13 mouse cellular contexts compared by ENCODE assay signal in genomic region chr15:8005506-8005905, GRCm38 (mm10).
DNase-seq lines count a peak whose midpoint lies in the region; ATAC-seq and TF ChIP-seq lines count a peak whose summit lies in the region.
"Had no signal": no experiment of that assay in that cellular context is flagged by ENCODE, and none has a peak within 500 bp of the region (broad histone marks: within the 10 kb centered on the region; RNA-seq: fewer than 3 reads in every experiment).

No protein-coding gene starts in this region.

- no peak overlapping the region for H3K27ac ChIP-seq in midbrain, postnatal 0 days (ENCODE audit: low read depth, low read length)
- H3K27ac ChIP-seq in midbrain, embryonic 16.5 days (ENCODE audit: low read length) = no peak overlapping the region
- no peak overlapping the region for H3K27ac ChIP-seq in stomach, postnatal 0 days (replicated peaks)
- H3K27ac ChIP-seq in midbrain, embryonic 13.5 days = no peak overlapping the region
- H3K27ac ChIP-seq: forebrain, embryonic 10.5 days; hindbrain, embryonic 15.5 days; limb, embryonic 13.5 days had no signal

- H3K36me3 ChIP-seq in midbrain, postnatal 0 days (ENCODE audit: insufficient read depth, low read length) = no peaks in the 10 kb centered on the region
- no peaks in the 10 kb centered on the region for H3K36me3 ChIP-seq in midbrain, embryonic 16.5 days (ENCODE audit: control insufficient read depth, insufficient read depth, low read length)
- H3K36me3 ChIP-seq in stomach, postnatal 0 days (ENCODE audit: control insufficient read depth, insufficient read depth, low read length) = no peaks in the 10 kb centered on the region
- H3K36me3 ChIP-seq in midbrain, embryonic 13.5 days = no peaks in the 10 kb centered on the region
- H3K36me3 ChIP-seq: forebrain, embryonic 10.5 days; hindbrain, embryonic 15.5 days; limb, embryonic 13.5 days had no signal

- no peak for DNase-seq in frontal cortex, postnatal 10 days (ENCODE audit: low spot score in 2 of 2)
- peak; percentile 46 for DNase-seq in midbrain, postnatal 0 days (ENCODE audit: low spot score)
- peak; percentile 77 to 84 for DNase-seq in cerebellum, postnatal 14 days
- DNase-seq in stomach, postnatal 0 days (ENCODE audit: low spot score) = no peak
- DNase-seq in retina, embryonic 14.5 days (ENCODE audit: low spot score) = no peak
- DNase-seq: thymus, adult 2 months had no signal

- no peak overlapping the region for H3K4me3 ChIP-seq in midbrain, postnatal 0 days (ENCODE audit: low read depth, low read length)
- no peak overlapping the region for H3K4me3 ChIP-seq in midbrain, embryonic 16.5 days (ENCODE audit: low read depth, low read length)
- H3K4me3 ChIP-seq in stomach, postnatal 0 days (ENCODE audit: low read depth, low read length) = no peak overlapping the region
- no peak overlapping the region for H3K4me3 ChIP-seq in midbrain, embryonic 13.5 days (replicated peaks)
- H3K4me3 ChIP-seq: forebrain, embryonic 10.5 days; hindbrain, embryonic 15.5 days; limb, embryonic 13.5 days; megakaryocyte, embryonic 14.5 days had no signal

- 0 out of 2 replicates have a peak, but pooled peaks have one; percentile 25 for TF ChIP-seq CTCF in midbrain, postnatal 0 days (IDR thresholded peaks at IDR 0.05)
- TF ChIP-seq CTCF in stomach, postnatal 0 days (IDR thresholded peaks at IDR 0.05; ENCODE audit: low read depth) = peak; percentile 13; the same call in 1 of the 2 replicates

- H3K4me1 ChIP-seq in midbrain, postnatal 0 days (ENCODE audit: insufficient read depth, low read length) = no peaks in the 10 kb centered on the region
- H3K4me1 ChIP-seq in midbrain, embryonic 16.5 days (ENCODE audit: control insufficient read depth, insufficient read depth, low read length) = no peaks in the 10 kb centered on the region
- no peaks in the 10 kb centered on the region for H3K4me1 ChIP-seq in stomach, postnatal 0 days (replicated peaks; ENCODE audit: control insufficient read depth, insufficient read depth)
- 0 out of 2 replicates have a peak, but pooled peaks cover 3% of the 10 kb centered on the region for H3K4me1 ChIP-seq in midbrain, embryonic 13.5 days (replicated peaks)
- H3K4me1 ChIP-seq: forebrain, embryonic 10.5 days; hindbrain, embryonic 15.5 days; megakaryocyte, embryonic 14.5 days had no signal

- ATAC-seq in frontal cortex, adult (ENCODE audit: low TSS enrichment) = peak; percentile 53
- no peak for ATAC-seq in midbrain, postnatal 0 days (ENCODE audit: low FRiP score)
- ATAC-seq in midbrain, embryonic 16.5 days = no peak
- ATAC-seq in stomach, postnatal 0 days (ENCODE audit: low FRiP score, low TSS enrichment) = no peak; the same call in 1 of the 2 replicates
- ATAC-seq in midbrain, embryonic 13.5 days = no peak

- no peak overlapping the region for H3K9ac ChIP-seq in midbrain, postnatal 0 days (replicated peaks; ENCODE audit: low read length, poor library complexity, severe bottlenecking)
- no peak overlapping the region for H3K9ac ChIP-seq in midbrain, embryonic 16.5 days (ENCODE audit: low read depth, low read length)
- no peak overlapping the region for H3K9ac ChIP-seq in stomach, postnatal 0 days (ENCODE audit: low read length)
- no peak overlapping the region for H3K9ac ChIP-seq in midbrain, embryonic 13.5 days (replicated peaks)
- H3K9ac ChIP-seq: hindbrain, embryonic 15.5 days; limb, embryonic 13.5 days had no signal

- no peak overlapping the region for H3K4me2 ChIP-seq in midbrain, postnatal 0 days (ENCODE audit: low read depth, low read length, poor library complexity, severe bottlenecking)
- H3K4me2 ChIP-seq in midbrain, embryonic 16.5 days (ENCODE audit: low read length) = no peak overlapping the region
- H3K4me2 ChIP-seq in stomach, postnatal 0 days (replicated peaks; ENCODE audit: low read depth) = no peak overlapping the region
- no peak overlapping the region for H3K4me2 ChIP-seq in midbrain, embryonic 13.5 days (replicated peaks)
- H3K4me2 ChIP-seq: hindbrain, embryonic 15.5 days; limb, embryonic 13.5 days had no signal

- WGBS in midbrain, postnatal 0 days = 59% methylated on average over 5 of the region's 5 CpGs
- WGBS in midbrain, embryonic 16.5 days = 64% methylated on average over 5 of the region's 5 CpGs
- WGBS in stomach, postnatal 0 days = 60% methylated on average over 5 of the region's 5 CpGs
- WGBS in midbrain, embryonic 13.5 days = 74% methylated on average over 5 of the region's 5 CpGs

- TF ChIP-seq EP300 in stomach, postnatal 0 days (optimal IDR thresholded peaks at IDR 0.05) = no peak

- H3K27me3 ChIP-seq in midbrain, postnatal 0 days (ENCODE audit: insufficient read depth, low read length) = no peaks in the 10 kb centered on the region
- no peaks in the 10 kb centered on the region for H3K27me3 ChIP-seq in midbrain, embryonic 16.5 days (ENCODE audit: control insufficient read depth, insufficient read depth, low read depth, low read length)
- no peaks in the 10 kb centered on the region for H3K27me3 ChIP-seq in stomach, postnatal 0 days (ENCODE audit: control insufficient read depth, insufficient read depth, low read length)
- H3K27me3 ChIP-seq in midbrain, embryonic 13.5 days = no peaks in the 10 kb centered on the region
- H3K27me3 ChIP-seq: hindbrain, embryonic 15.5 days; limb, embryonic 13.5 days; megakaryocyte, embryonic 14.5 days had no signal

- H3K9me3 ChIP-seq in midbrain, postnatal 0 days (ENCODE audit: low read length) = no peaks in the 10 kb centered on the region
- H3K9me3 ChIP-seq in midbrain, embryonic 16.5 days (replicated peaks; ENCODE audit: control insufficient read depth, low read length, poor library complexity, severe bottlenecking) = no peaks in the 10 kb centered on the region
- no peaks in the 10 kb centered on the region for H3K9me3 ChIP-seq in stomach, postnatal 0 days (ENCODE audit: control insufficient read depth, low read length)
- no peaks in the 10 kb centered on the region for H3K9me3 ChIP-seq in midbrain, embryonic 13.5 days
- H3K9me3 ChIP-seq: forebrain, embryonic 10.5 days; hindbrain, embryonic 15.5 days; limb, embryonic 13.5 days; megakaryocyte, embryonic 14.5 days had no signal

Comparison
In these comparisons a context has a peak if more than half of its experiments do, and no peak if none do; other contexts are left out.
1. DNase-seq: peak in midbrain, postnatal 0 days (single experiment) and cerebellum, postnatal 14 days (2 of 2); none in frontal cortex, postnatal 10 days (0 of 2), stomach, postnatal 0 days (single experiment) and retina, embryonic 14.5 days (single experiment).